In the genomic region with DNA sequence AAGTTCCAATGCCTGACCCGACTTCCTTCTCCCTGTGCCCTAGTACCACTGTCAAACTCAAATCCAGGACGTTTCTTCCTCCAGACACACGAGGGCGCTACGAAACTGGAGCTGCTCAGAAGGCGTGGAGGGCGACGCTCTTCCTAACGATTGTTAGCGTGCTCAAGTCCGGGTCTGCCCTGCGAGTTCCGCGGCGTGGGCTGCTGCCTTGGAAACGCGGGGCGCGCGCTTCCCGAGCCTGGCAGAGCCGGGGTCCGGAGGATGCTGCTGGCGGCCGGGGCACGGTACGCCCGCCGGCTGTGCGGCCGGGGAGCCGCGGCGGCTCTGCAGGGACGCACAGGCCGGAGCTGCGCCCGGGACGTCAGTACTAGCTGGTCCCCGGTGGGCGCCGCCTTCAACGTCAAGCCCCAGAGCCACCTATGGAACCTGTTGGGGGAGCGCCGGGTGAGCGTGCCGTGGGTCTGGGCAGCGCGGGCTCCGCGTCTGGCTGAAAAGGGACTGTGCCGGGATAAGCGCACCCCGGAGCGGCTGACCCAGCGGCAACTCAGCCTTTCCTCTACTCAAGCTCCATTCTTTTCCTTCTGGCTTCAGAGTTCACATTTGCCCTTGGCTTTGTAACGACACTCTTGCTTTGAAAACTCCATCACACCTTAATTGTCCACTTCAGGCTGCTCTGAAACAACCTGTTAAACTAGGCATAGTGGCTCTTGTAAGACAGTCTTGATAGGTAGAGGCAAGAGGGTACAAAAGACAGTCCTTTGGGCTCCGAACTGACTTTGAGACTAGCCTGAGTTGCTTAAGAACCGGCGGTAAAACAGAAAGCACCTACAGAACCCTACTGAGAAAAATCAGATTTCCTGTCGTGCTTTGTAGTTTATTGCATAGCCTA, we compare ENCODE assay signal across 7 mouse cellular contexts. TPM values are rescaled to one million over a fixed set of nuclear protein-coding genes. Genes with fewer than 3 reads are reported as not detected.
A peak's percentile ranks its signal among the peaks of the same experiment; 100 is the strongest.
DNase-seq lines count a peak whose midpoint lies in the region; ATAC-seq lines count a peak whose summit lies in the region.

A gene (plus strand): TSS at position 147 of the 889 bp plus-strand sequence.

- peak within 1 kb of the TSS; percentile 70 for H3K4me2 ChIP-seq in embryonic facial prominence, embryonic 11.5 days (ENCODE audit: low read depth, low read length)
- H3K4me2 ChIP-seq in midbrain, embryonic 13.5 days (replicated peaks): peak within 1 kb of the TSS; percentile 83

- ATAC-seq in embryonic facial prominence, embryonic 11.5 days (replicated peaks; ENCODE audit: insufficient number of reproducible peaks, low FRiP score, low TSS enrichment, low read depth): peak; percentile 83
- ATAC-seq in granulocyte monocyte progenitor cell, adult 5-6 weeks (replicated peaks; ENCODE audit: poor library complexity, severe bottlenecking): peak; percentile 85
- peak; percentile 99 for ATAC-seq in midbrain, embryonic 13.5 days

- no peaks in the 10 kb centered on the region for H3K9me3 ChIP-seq in embryonic facial prominence, embryonic 11.5 days (replicated peaks; ENCODE audit: control insufficient read depth, low read length)
- no peaks in the 10 kb centered on the region for H3K9me3 ChIP-seq in limb, embryonic 10.5 days (replicated peaks)
- H3K9me3 ChIP-seq in midbrain, embryonic 13.5 days: no peaks in the 10 kb centered on the region

- H3K4me3 ChIP-seq in embryonic facial prominence, embryonic 11.5 days (ENCODE audit: low read depth, low read length): peak within 1 kb of the TSS; percentile 93
- H3K4me3 ChIP-seq in limb, embryonic 10.5 days: peak within 1 kb of the TSS; percentile 87
- peak within 1 kb of the TSS; percentile 81 for H3K4me3 ChIP-seq in midbrain, embryonic 13.5 days (replicated peaks)

- no peaks in the 10 kb centered on the region for H3K4me1 ChIP-seq in embryonic facial prominence, embryonic 11.5 days (ENCODE audit: control insufficient read depth, insufficient read depth, low read length)
- peaks cover 10% of the 10 kb centered on the region; the same call in 1 of the 2 replicates for H3K4me1 ChIP-seq in limb, embryonic 10.5 days
- H3K4me1 ChIP-seq in midbrain, embryonic 13.5 days (replicated peaks): peaks cover 10% of the 10 kb centered on the region

- H3K9ac ChIP-seq in embryonic facial prominence, embryonic 11.5 days (replicated peaks; ENCODE audit: low read length): peak within 1 kb of the TSS; percentile 77
- peak within 1 kb of the TSS; percentile 77 for H3K9ac ChIP-seq in midbrain, embryonic 13.5 days (replicated peaks)

- H3K36me3 ChIP-seq in embryonic facial prominence, embryonic 11.5 days (replicated peaks; ENCODE audit: control insufficient read depth, insufficient read depth, low read depth, low read length): no peaks in the 10 kb centered on the region
- H3K36me3 ChIP-seq in limb, embryonic 10.5 days: peaks cover 18% of the 10 kb centered on the region
- H3K36me3 ChIP-seq in midbrain, embryonic 13.5 days: peaks cover 18% of the 10 kb centered on the region

- H3K27ac ChIP-seq in embryonic facial prominence, embryonic 11.5 days (replicated peaks; ENCODE audit: low read depth, low read length): no peak within 1 kb of the TSS
- H3K27ac ChIP-seq in limb, embryonic 10.5 days: peak within 1 kb of the TSS; percentile 89
- H3K27ac ChIP-seq in midbrain, embryonic 13.5 days: peak within 1 kb of the TSS; percentile 65

- H3K27me3 ChIP-seq in embryonic facial prominence, embryonic 11.5 days (ENCODE audit: control insufficient read depth, insufficient read depth, low read length): no peaks in the 10 kb centered on the region
- peaks cover 7% of the 10 kb centered on the region; the same call in 1 of the 2 replicates for H3K27me3 ChIP-seq in limb, embryonic 10.5 days (ENCODE audit: low read depth, poor library complexity, severe bottlenecking)
- H3K27me3 ChIP-seq in midbrain, embryonic 13.5 days: no peaks in the 10 kb centered on the region

- DNase-seq in adrenal gland, postnatal 14 days: peak; percentile 92
- peak; percentile 95 for DNase-seq in embryonic facial prominence, embryonic 11.5 days (ENCODE audit: low spot score)
- DNase-seq in kidney, adult 11 months: peak; percentile 80
- peak; percentile 91 for DNase-seq in limb, embryonic 10.5 days (ENCODE audit: low spot score)
- DNase-seq in spleen, adult 12 weeks (ENCODE audit: low spot score): peak; percentile 75

- WGBS in embryonic facial prominence, embryonic 11.5 days: under 1% methylated on average over 58 of the region's 61 CpGs
- 1% methylated on average over 61 of the region's 61 CpGs for WGBS in limb, embryonic 10.5 days
- 2% methylated on average over 61 of the region's 61 CpGs for WGBS in midbrain, embryonic 13.5 days

RNA-seq across cellular contexts. Expression of the gene that starts here (rescaled TPM):
- total RNA-seq in adrenal gland, postnatal 14 days (2021): 53.8 and 54.1 TPM in 2 replicates
- 30.9 and 32.4 TPM in 2 replicates for polyA plus RNA-seq in embryonic facial prominence, embryonic 11.5 days (2014; fragmentation: Nextera tagmentation; extraction: Ambion mirVana)
- total RNA-seq in granulocyte monocyte progenitor cell, adult 5-6 weeks (2014; fragmentation: Nextera tagmentation): 19.7 and 25.8 TPM in 2 replicates
- 24.0 and 25.5 TPM in 2 replicates for total RNA-seq in granulocyte monocyte progenitor cell, adult 5-6 weeks (2017)
- 24.0 and 25.1 TPM in 2 replicates for polyA plus RNA-seq in limb, embryonic 10.5 days (2016; fragmentation: Nextera tagmentation; extraction: Ambion mirVana)
- 17.2 and 18.1 TPM in 2 replicates for polyA plus RNA-seq in midbrain, embryonic 13.5 days (2015; fragmentation: Nextera tagmentation; extraction: Ambion mirVana)
